Mouse (Mus musculus) C2C12 (cell line): Measurements from ENCODE around the gene Npm1. TPM values are rescaled to one million over a fixed set of nuclear protein-coding genes. Genes with fewer than 3 reads are reported as not detected.

Experiments used
- H3K27me3 ChIP-seq: one replicate; pipeline ENCODE4 v1.6.1; 2011; ENCODE audit not compliant: control insufficient read depth, insufficient read depth, insufficient read length
- H3K36me3 ChIP-seq: one replicate; pipeline ENCODE4 v1.6.1; 2011; ENCODE audit not compliant: control insufficient read depth, insufficient read depth
- H3K4me3 ChIP-seq: one replicate; pipeline ENCODE4 v1.5.1; 2011; ENCODE audit warnings: mild to moderate bottlenecking, control low read depth; ENCODE audit not compliant: poor library complexity, insufficient read depth, severe bottlenecking
- H3K79me2 ChIP-seq: one replicate; pipeline ENCODE4 v1.6.1; 2011; ENCODE audit not compliant: control insufficient read depth, insufficient read depth
- H3K79me3 ChIP-seq: one replicate; pipeline ENCODE4 v1.6.1; 2011; ENCODE audit warnings: low read depth, control low read depth
- H3ac ChIP-seq: one replicate; pipeline ENCODE3; 2011; ENCODE audit warnings: low read depth; ENCODE audit not compliant: control insufficient read depth, insufficient read length
- CEBPB ChIP-seq: IDR thresholded peaks from one replicate; pipeline ENCODE4 v1.6.1; 2011; ENCODE audit warnings: low read depth, mild to moderate bottlenecking, control low read depth, moderate library complexity
- CTCF ChIP-seq: IDR thresholded peaks from one replicate; pipeline ENCODE4 v1.5.1; 2011; ENCODE audit not compliant: control insufficient read depth, insufficient read depth, insufficient read length
- FOSL1 ChIP-seq: IDR thresholded peaks from one replicate; pipeline ENCODE4 v1.8.0; 2011; ENCODE audit warnings: mild to moderate bottlenecking, low read length; ENCODE audit not compliant: poor library complexity, insufficient read depth, severe bottlenecking
- MAX ChIP-seq: IDR thresholded peaks from one replicate; pipeline ENCODE4 v1.6.1; 2011; ENCODE audit warnings: mild to moderate bottlenecking, control low read depth
- MYOD1 ChIP-seq: IDR thresholded peaks from one replicate; pipeline ENCODE4 v1.6.1; 2011; ENCODE audit warnings: low read depth; ENCODE audit not compliant: control insufficient read depth, insufficient read length
- MYOG ChIP-seq: IDR thresholded peaks from one replicate; pipeline ENCODE4 v1.6.1; 2011; ENCODE audit not compliant: control insufficient read depth, insufficient read length; ENCODE audit errors: extremely low read depth
- USF1 ChIP-seq: IDR thresholded peaks from one replicate; pipeline ENCODE4 v1.6.1; 2011; ENCODE audit warnings: low read depth, mild to moderate bottlenecking, control low read depth, moderate library complexity
- polyA plus RNA-seq: library from polyadenylated mRNA; unstranded; fragments of >200 nt; fragmentation: generic; extraction: Trizol; gene quantifications from one replicate; pipeline ENCODE4 v1.2.1, GENCODE M21; 2012; ENCODE audit warnings: missing spikeins

Npm1 gene
- polyA plus RNA-seq, 1 experiment: 702 TPM

DNA sequence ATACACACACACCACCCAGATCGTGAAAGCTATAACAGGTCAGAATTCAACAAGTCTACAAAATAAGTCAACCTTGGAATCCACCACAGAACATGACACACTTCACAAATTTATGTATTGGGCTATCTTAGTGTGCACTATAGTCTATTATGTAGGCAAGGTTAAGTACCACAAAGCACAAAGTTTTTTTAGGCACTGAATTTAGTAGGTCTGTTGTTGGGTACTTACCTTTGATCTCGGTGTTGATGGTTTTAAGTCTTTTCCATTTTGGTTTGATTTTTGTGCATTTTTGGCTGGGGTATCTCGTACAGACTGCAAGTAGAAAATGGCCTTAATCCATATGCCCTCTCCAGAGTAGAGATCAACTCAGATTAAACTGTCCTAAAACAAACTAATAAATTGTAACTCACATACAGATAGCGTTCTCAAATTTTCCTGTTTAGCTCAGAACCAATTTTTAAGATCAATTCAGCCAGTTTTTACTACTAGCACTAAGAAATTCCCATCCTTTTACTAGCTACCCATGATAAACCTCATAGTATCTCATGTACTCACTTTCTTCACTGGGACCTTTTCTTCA lies 6.5 kb downstream of the Npm1 start:
- Histone ChIP-seq H3K79me2 (peaks cover 88% of the 10 kb centered on the region), H3K4me3 (no peak overlapping the region), H3K27me3 (no peaks in the 10 kb centered on the region), H3K36me3 (peaks cover 100% of the 10 kb centered on the region), H3ac (no peak overlapping the region), H3K79me3 (peaks cover 66% of the 10 kb centered on the region)
- no peak for TF ChIP-seq MAX
- TF ChIP-seq CEBPB: no peak
- no peak for TF ChIP-seq MYOG
- TF ChIP-seq FOSL1: no peak
- TF ChIP-seq MYOD1: no peak

DNA sequence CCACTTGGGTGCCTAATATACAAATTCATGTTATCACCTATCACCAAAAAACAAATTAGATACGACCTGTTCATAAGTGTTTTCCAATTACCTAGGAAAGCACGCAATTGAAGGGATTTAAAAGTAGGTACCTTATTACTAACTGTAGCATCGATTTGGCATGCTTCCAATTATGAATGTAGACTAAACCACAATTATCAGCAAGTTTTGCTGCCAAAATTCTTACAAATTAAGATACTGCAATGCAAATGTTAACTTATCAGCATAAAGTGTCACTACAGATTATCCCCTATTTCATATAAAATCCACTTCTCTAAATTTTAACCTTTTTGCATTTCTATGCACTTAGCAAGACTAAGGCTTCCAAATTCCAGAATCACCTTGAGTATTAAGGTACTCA lies 8.5 kb downstream of the Npm1 start:
- Histone ChIP-seq H3ac (no peak overlapping the region), H3K4me3 (no peak overlapping the region), H3K79me2 (peaks cover 67% of the 10 kb centered on the region), H3K79me3 (peaks cover 46% of the 10 kb centered on the region), H3K36me3 (peaks cover 100% of the 10 kb centered on the region), H3K27me3 (no peaks in the 10 kb centered on the region)
- TF ChIP-seq FOSL1 (no peak), USF1 (no peak), MYOG (no peak), MAX (no peak), CEBPB (no peak), MYOD1 (no peak), CTCF (no peak)

DNA sequence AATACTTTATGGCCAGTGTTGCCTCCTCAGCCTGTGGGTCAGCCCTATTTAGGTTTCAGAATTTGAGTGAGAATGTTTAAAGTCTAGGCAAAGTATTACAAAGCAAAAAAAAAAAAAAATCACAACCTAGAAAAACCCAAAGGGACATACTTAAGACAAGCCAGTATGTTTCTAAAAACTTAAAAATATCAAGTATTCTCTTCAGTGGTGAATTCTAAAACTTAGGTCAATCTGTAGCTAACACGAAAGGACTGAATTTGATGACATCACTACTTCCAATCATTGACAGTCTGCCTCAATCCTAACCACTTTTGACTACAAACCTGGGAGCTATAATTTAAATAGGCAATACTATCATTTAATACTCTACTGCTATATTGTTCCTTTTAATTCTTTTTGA lies 10.0 kb downstream of the Npm1 start:
- TF ChIP-seq CTCF (no peak), USF1 (no peak), MAX (no peak), CEBPB (no peak), MYOD1 (no peak), FOSL1 (no peak), MYOG (no peak)
- H3K36me3 ChIP-seq: peaks cover 89% of the 10 kb centered on the region
- no peak overlapping the region for H3K4me3 ChIP-seq

DNA sequence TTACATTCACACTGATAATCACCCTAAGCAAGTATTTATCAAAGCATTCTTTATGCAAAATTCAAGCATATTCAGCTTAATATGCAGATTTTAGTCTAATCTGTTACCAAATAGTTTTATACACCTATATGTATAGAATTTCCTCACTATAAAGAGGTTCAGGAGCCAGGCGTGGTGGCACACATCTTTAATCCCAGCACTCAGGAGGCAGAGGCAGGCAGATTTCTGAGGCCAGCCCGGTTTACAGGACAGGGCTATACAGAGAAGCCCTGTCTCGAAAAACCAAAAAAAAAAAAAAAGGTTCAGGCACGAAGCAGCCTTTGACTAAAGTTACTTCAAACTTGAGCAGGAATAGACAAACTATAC lies 11.2 kb downstream of the Npm1 start:
- Histone ChIP-seq H3K79me2 (peaks cover 40% of the 10 kb centered on the region), H3K4me3 (no peak overlapping the region), H3K36me3 (peaks cover 77% of the 10 kb centered on the region), H3K27me3 (no peaks in the 10 kb centered on the region), H3ac (no peak overlapping the region), H3K79me3 (peaks cover 19% of the 10 kb centered on the region)
- TF ChIP-seq MYOG (no peak), FOSL1 (no peak), MAX (no peak), CTCF (no peak), MYOD1 (no peak), CEBPB (no peak), USF1 (no peak)

More for the DNA sequence above, 10.0 kb downstream of the Npm1 start:
- H3K79me2 ChIP-seq: peaks cover 52% of the 10 kb centered on the region
- H3K79me3 ChIP-seq: peaks cover 31% of the 10 kb centered on the region
- H3ac ChIP-seq: no peak overlapping the region
- H3K27me3 ChIP-seq: no peaks in the 10 kb centered on the region

DNA sequence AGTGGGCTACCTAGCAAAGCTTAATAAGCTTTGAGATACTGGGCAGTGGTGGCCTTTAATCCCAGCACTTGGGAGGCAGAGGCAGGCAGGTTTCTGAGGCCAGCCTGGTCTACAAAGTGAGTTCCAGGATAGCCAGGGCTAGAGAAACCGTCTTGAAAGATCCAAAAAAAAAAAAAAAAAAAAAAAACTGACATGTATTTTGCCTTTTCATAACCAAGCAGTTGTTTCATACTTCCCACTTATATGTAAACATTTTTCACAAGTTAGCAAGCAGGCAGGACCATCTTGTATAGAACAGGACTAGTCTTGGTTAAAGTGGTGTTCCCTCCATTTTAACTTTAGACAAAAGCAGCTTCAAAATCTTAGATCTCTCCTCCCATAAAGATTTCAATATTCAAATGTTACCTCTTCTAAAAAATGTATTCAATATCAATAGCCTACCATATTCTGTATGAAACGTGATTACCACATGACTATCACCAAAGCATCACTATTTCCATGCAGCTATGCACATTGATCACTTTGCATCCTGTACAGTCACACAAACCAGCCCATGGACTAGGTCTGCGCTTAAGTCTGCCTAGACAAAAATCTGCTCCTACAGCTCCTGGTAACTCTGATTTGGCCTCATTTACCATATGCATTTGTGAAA lies 11.8 kb downstream of the Npm1 start:
- H3ac ChIP-seq: no peak overlapping the region
- peaks cover 72% of the 10 kb centered on the region for H3K36me3 ChIP-seq
- TF ChIP-seq MYOD1: no peak
- TF ChIP-seq MAX: no peak
- no peak for TF ChIP-seq CTCF
- TF ChIP-seq MYOG: no peak
- TF ChIP-seq CEBPB: no peak
- no peak for TF ChIP-seq FOSL1
- no peak for TF ChIP-seq USF1
- H3K4me3 ChIP-seq: no peak overlapping the region
- H3K27me3 ChIP-seq: no peaks in the 10 kb centered on the region
- peaks cover 35% of the 10 kb centered on the region for H3K79me2 ChIP-seq
- H3K79me3 ChIP-seq: peaks cover 14% of the 10 kb centered on the region

DNA sequence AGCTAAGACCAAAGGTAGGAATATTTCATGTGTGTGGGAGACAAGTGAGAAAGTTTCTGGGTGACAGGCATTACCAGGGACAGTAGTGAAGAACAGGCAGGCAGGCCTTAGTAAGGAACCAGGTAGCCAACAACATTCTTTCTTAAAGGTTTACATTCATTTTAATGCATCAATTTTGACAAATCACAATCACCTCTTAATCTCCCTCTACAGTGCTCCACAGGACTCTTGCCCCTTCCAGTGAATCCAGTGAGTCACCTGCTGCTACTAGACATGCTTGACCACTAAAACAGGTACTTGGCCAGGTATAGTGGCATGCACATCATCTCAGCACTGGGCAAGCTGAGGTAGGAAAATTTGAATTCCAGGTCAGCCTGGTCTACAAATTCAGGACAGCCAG lies 12.6 kb downstream of the Npm1 start:
- H3K79me3 ChIP-seq: peaks cover 8% of the 10 kb centered on the region
- no peak overlapping the region for H3K4me3 ChIP-seq
- H3K36me3 ChIP-seq: peaks cover 63% of the 10 kb centered on the region
- H3K79me2 ChIP-seq: peaks cover 26% of the 10 kb centered on the region
- no peaks in the 10 kb centered on the region for H3K27me3 ChIP-seq
- TF ChIP-seq CEBPB (no peak), CTCF (no peak)
- H3ac ChIP-seq: no peak overlapping the region
